Mouse (Mus musculus) layer of hippocampus, adult 9-10 months (tissue): Measurements from ENCODE around the gene Glb1.
A peak's percentile ranks its signal among the peaks of the same experiment; 100 is the strongest.

Source experiments
- DNase-seq: peaks from one replicate; pipeline ENCODE4 v3.0.0; 2022; ENCODE audit warnings: low spot score

The Glb1 gene

GRCm38 (mm10) chr9:114443351-114443750 lies 42.5 kb downstream of the Glb1 start:
- no peak for DNase-seq

- DNase-seq, result no peak
Measured at GRCm38 (mm10) chr9:114446887-114447286, 46.0 kb downstream of the Glb1 start.

- no peak for DNase-seq
Measured at GRCm38 (mm10) chr9:114448700-114449099, 47.8 kb downstream of the Glb1 start.

GRCm38 (mm10) chr9:114449120-114449754 lies 48.4 kb downstream of the Glb1 start:
- no peak for DNase-seq

GRCm38 (mm10) chr9:114451615-114452014 lies 50.7 kb downstream of the Glb1 start:
- no peak for DNase-seq

- DNase-seq, result no peak
Measured at GRCm38 (mm10) chr9:114452418-114452817, 51.5 kb downstream of the Glb1 start.

- no peak for DNase-seq
Measured at GRCm38 (mm10) chr9:114455420-114455819, 54.5 kb downstream of the Glb1 start.

GRCm38 (mm10) chr9:114458436-114458835 lies 57.6 kb downstream of the Glb1 start:
- DNase-seq, result no peak

- DNase-seq, result no peak
Measured at GRCm38 (mm10) chr9:114462569-114462968, 61.7 kb downstream of the Glb1 start.

- no peak for DNase-seq
Measured at GRCm38 (mm10) chr9:114465442-114465841, 64.6 kb downstream of the Glb1 start.

- DNase-seq, result no peak
Measured at GRCm38 (mm10) chr9:114466871-114467270, 66.0 kb downstream of the Glb1 start.

- no peak for DNase-seq
Measured at GRCm38 (mm10) chr9:114468217-114468616, 67.3 kb downstream of the Glb1 start.

GRCm38 (mm10) chr9:114468701-114469100 lies 67.8 kb downstream of the Glb1 start:
- DNase-seq, result no peak

- no peak for DNase-seq
Measured at GRCm38 (mm10) chr9:114471892-114472291, 71.0 kb downstream of the Glb1 start.

- no peak for DNase-seq
Measured at GRCm38 (mm10) chr9:114477019-114477418, 76.1 kb downstream of the Glb1 start.

- no peak for DNase-seq
Measured at GRCm38 (mm10) chr9:114480940-114481339, 80.1 kb downstream of the Glb1 start.

GRCm38 (mm10) chr9:114484771-114485170 lies 83.9 kb downstream of the Glb1 start:
- no peak for DNase-seq

GRCm38 (mm10) chr9:114486808-114487207 lies 85.9 kb downstream of the Glb1 start:
- DNase-seq, result no peak

GRCm38 (mm10) chr9:114487481-114488258 lies 86.8 kb downstream of the Glb1 start:
- DNase-seq, result no peak

GRCm38 (mm10) chr9:114496469-114496868 lies 95.6 kb downstream of the Glb1 start:
- DNase-seq, result no peak

- DNase-seq, result peak; percentile 48
Measured at GRCm38 (mm10) chr9:114498218-114498617, 97.3 kb downstream of the Glb1 start.

- peak; percentile 33 for DNase-seq
Measured at GRCm38 (mm10) chr9:114499783-114500515, 99.1 kb downstream of the Glb1 start.

- DNase-seq, result no peak
Measured at GRCm38 (mm10) chr9:114501111-114501510, 100.2 kb downstream of the Glb1 start.
